Mouse (Mus musculus) layer of hippocampus, postnatal 36 days (tissue): ENCODE results near the gene Cdk15. TPM values are rescaled to one million over a fixed set of nuclear protein-coding genes. Genes with fewer than 3 reads are reported as not detected.

Experiments used
- DNase-seq, 2 experiments: peaks; one replicate each; pipeline ENCODE4 v3.0.0; 2022
- total RNA-seq, 2 experiments: library from RNA; stranded (reverse); gene quantifications; 2 replicates each; pipeline ENCODE4 v1.2.3; 2021

The Cdk15 gene
- total RNA-seq, 2 experiments from 2014 or later, result 0.91 TPM; not detected in 1

- no peak for DNase-seq
These were observed 120.6 kb downstream of the Cdk15 start for GRCm38 (mm10) chr1:59377312-59377711.

- DNase-seq, result peak; percentile 23 to 33
These were observed 124.2 kb downstream of the Cdk15 start for GRCm38 (mm10) chr1:59380926-59381325.

- no peak for DNase-seq
These were observed 124.8 kb downstream of the Cdk15 start for GRCm38 (mm10) chr1:59381483-59381882.

GRCm38 (mm10) chr1:59382516-59382915 lies 125.8 kb downstream of the Cdk15 start:
- no peak for DNase-seq

GRCm38 (mm10) chr1:59383049-59383610 lies 126.4 kb downstream of the Cdk15 start:
- DNase-seq, result no peak

- DNase-seq, result no peak
These were observed 127.7 kb downstream of the Cdk15 start for GRCm38 (mm10) chr1:59384400-59384799.

- no peak for DNase-seq
These were observed 128.9 kb downstream of the Cdk15 start for GRCm38 (mm10) chr1:59385641-59386040.

GRCm38 (mm10) chr1:59387542-59388314 lies 131.0 kb downstream of the Cdk15 start:
- no peak for DNase-seq

- DNase-seq, result no peak
These were observed 132.5 kb downstream of the Cdk15 start for GRCm38 (mm10) chr1:59389181-59389580.

- no peak for DNase-seq
These were observed 135.0 kb downstream of the Cdk15 start for GRCm38 (mm10) chr1:59391736-59392135.

- no peak for DNase-seq
These were observed 137.4 kb downstream of the Cdk15 start for GRCm38 (mm10) chr1:59394072-59394471.

GRCm38 (mm10) chr1:59394616-59395015 lies 137.9 kb downstream of the Cdk15 start:
- no peak for DNase-seq

GRCm38 (mm10) chr1:59395992-59396391 lies 139.3 kb downstream of the Cdk15 start:
- DNase-seq, result no peak

GRCm38 (mm10) chr1:59399554-59400325 lies 143.0 kb downstream of the Cdk15 start:
- no peak for DNase-seq

GRCm38 (mm10) chr1:59401253-59401652 lies 144.5 kb downstream of the Cdk15 start:
- no peak for DNase-seq

Other genes starting within 250 kb of the Cdk15 start
- not detected for gene C2cd6, start 162.0 kb upstream of the Cdk15 start, total RNA-seq
- gene Tmem237, start 136.5 kb upstream of the Cdk15 start, total RNA-seq, result 10 to 100 TPM; 28.0 to 28.6 TPM
- gene Mpp4, start 93.5 kb upstream of the Cdk15 start, total RNA-seq, result 1 to 10 TPM; 1.9 TPM
- 10 to 100 TPM; 47.9 to 55.4 TPM for gene Als2, start 19.7 kb upstream of the Cdk15 start, total RNA-seq
- gene Fzd7, start 225.5 kb downstream of the Cdk15 start, total RNA-seq, result 1 to 10 TPM; 5.3 to 5.4 TPM